Mouse (Mus musculus) bone marrow, adult 2 months (tissue): Measurements from ENCODE around the gene Col27a1.

Experiments used
- CTCF ChIP-seq: fragments of 200-500 bp; IDR thresholded peaks from 2 replicates; pipeline ENCODE4 v1.5.1; 2011; ENCODE audit warnings: low read length, control low read depth; ENCODE audit not compliant: control insufficient read depth, insufficient read depth
- POLR2A ChIP-seq: fragments of 200-500 bp; IDR thresholded peaks from 2 replicates; pipeline ENCODE4 v1.6.1; 2011; ENCODE audit warnings: low read depth, mild to moderate bottlenecking, control low read depth, low read length, borderline replicate concordance; ENCODE audit not compliant: control insufficient read depth

- no peak for TF ChIP-seq POLR2A
- no peak for TF ChIP-seq CTCF
Observed at GRCm38 (mm10) chr4:63291658-63292057, 77.9 kb downstream of the Col27a1 start.
